Mouse (Mus musculus): Measurements from ENCODE around the gene Tmcc2. TPM values are rescaled to one million over a fixed set of nuclear protein-coding genes. Genes with fewer than 3 reads are reported as not detected.

Gene Tmcc2
- 10.7 and 13.2 TPM in 2 replicates for polyA plus RNA-seq (2015; fragmentation: Nextera tagmentation; extraction: Ambion mirVana)

GRCm38 (mm10) chr1:132390691-132391579, at the start of gene Tmcc2:
Gene Tmcc2, minus strand, starts transcription at chr1:132391281.
- under 1% methylated on average over 50 of the region's 50 CpGs for WGBS
- Histone ChIP-seq H3K36me3 (no peaks in the 10 kb centered on the region), H3K4me2 (peak within 1 kb of the TSS; percentile 98), H3K9ac (peak within 1 kb of the TSS; percentile 86), H3K4me3 (peak within 1 kb of the TSS; percentile 85), H3K9me3 (no peaks in the 10 kb centered on the region), H3K27me3 (no peaks in the 10 kb centered on the region), H3K27ac (peak within 1 kb of the TSS; percentile 66), H3K4me1 (peaks cover 46% of the 10 kb centered on the region)
- peak; percentile 16 for ATAC-seq (ENCODE audit: borderline replicate concordance, extremely low read depth, low FRiP score, low TSS enrichment)

GRCm38 (mm10) chr1:132437389-132437788, 46.3 kb upstream of the Tmcc2 start:
- peak overlapping the region; percentile 5; the same call in 1 of the 2 replicates for H3K27ac ChIP-seq
- H3K36me3 ChIP-seq, result peaks cover 15% of the 10 kb centered on the region
- WGBS, result 80% methylated on average over 5 of the region's 5 CpGs

GRCm38 (mm10) chr1:132436960-132437359, 45.9 kb upstream of the Tmcc2 start:
- WGBS, result 79% methylated on average over 1 of the region's 1 CpGs

More at GRCm38 (mm10) chr1:132437389-132437788, 46.3 kb upstream of the Tmcc2 start:
- Histone ChIP-seq H3K27me3 (no peaks in the 10 kb centered on the region), H3K4me2 (no peak overlapping the region), H3K9me3 (0 out of 2 replicates have a peak, but pooled peaks cover 3% of the 10 kb centered on the region), H3K9ac (no peak overlapping the region), H3K4me3 (no peak overlapping the region), H3K4me1 (no peaks in the 10 kb centered on the region)
- ATAC-seq (ENCODE audit: borderline replicate concordance, extremely low read depth, low FRiP score, low TSS enrichment), result no peak

GRCm38 (mm10) chr1:132436320-132436958, 45.4 kb upstream of the Tmcc2 start:
- Histone ChIP-seq H3K27me3 (no peaks in the 10 kb centered on the region), H3K9ac (no peak overlapping the region), H3K27ac (peak overlapping the region; percentile 0; the same call in 1 of the 2 replicates), H3K9me3 (0 out of 2 replicates have a peak, but pooled peaks cover 3% of the 10 kb centered on the region), H3K36me3 (peaks cover 15% of the 10 kb centered on the region), H3K4me1 (peaks cover 8% of the 10 kb centered on the region; the same call in 1 of the 2 replicates), H3K4me3 (no peak overlapping the region), H3K4me2 (no peak overlapping the region)
- ATAC-seq (ENCODE audit: borderline replicate concordance, extremely low read depth, low FRiP score, low TSS enrichment), result no peak
- WGBS, result 69% methylated on average over 4 of the region's 4 CpGs

More at GRCm38 (mm10) chr1:132436960-132437359, 45.9 kb upstream of the Tmcc2 start:
- Histone ChIP-seq H3K4me2 (no peak overlapping the region), H3K4me1 (peaks cover 3% of the 10 kb centered on the region; the same call in 1 of the 2 replicates), H3K9ac (no peak overlapping the region), H3K36me3 (peaks cover 15% of the 10 kb centered on the region), H3K27me3 (no peaks in the 10 kb centered on the region), H3K9me3 (0 out of 2 replicates have a peak, but pooled peaks cover 3% of the 10 kb centered on the region), H3K27ac (peak overlapping the region; percentile 5; the same call in 1 of the 2 replicates), H3K4me3 (no peak overlapping the region)
- no peak for ATAC-seq (ENCODE audit: borderline replicate concordance, extremely low read depth, low FRiP score, low TSS enrichment)

GRCm38 (mm10) chr1:132434032-132434431, 43.0 kb upstream of the Tmcc2 start:
- Histone ChIP-seq H3K27me3 (no peaks in the 10 kb centered on the region), H3K36me3 (0 out of 2 replicates have a peak, but pooled peaks cover 5% of the 10 kb centered on the region)
- no peak for ATAC-seq (ENCODE audit: borderline replicate concordance, extremely low read depth, low FRiP score, low TSS enrichment)

GRCm38 (mm10) chr1:132433349-132433748, 42.3 kb upstream of the Tmcc2 start:
- no peak overlapping the region for H3K4me2 ChIP-seq
- H3K9ac ChIP-seq, result no peak overlapping the region
- H3K4me1 ChIP-seq, result peaks cover 8% of the 10 kb centered on the region; the same call in 1 of the 2 replicates
- H3K27ac ChIP-seq, result no peak overlapping the region
- no peaks in the 10 kb centered on the region for H3K27me3 ChIP-seq
- H3K36me3 ChIP-seq, result 0 out of 2 replicates have a peak, but pooled peaks cover 5% of the 10 kb centered on the region
- 54% methylated on average over 5 of the region's 5 CpGs for WGBS
- H3K9me3 ChIP-seq, result no peaks in the 10 kb centered on the region
- no peak overlapping the region for H3K4me3 ChIP-seq
- ATAC-seq (ENCODE audit: borderline replicate concordance, extremely low read depth, low FRiP score, low TSS enrichment), result no peak

More at GRCm38 (mm10) chr1:132434032-132434431, 43.0 kb upstream of the Tmcc2 start:
- Histone ChIP-seq H3K27ac (no peak overlapping the region), H3K4me3 (no peak overlapping the region), H3K4me2 (no peak overlapping the region), H3K9ac (no peak overlapping the region), H3K9me3 (no peaks in the 10 kb centered on the region), H3K4me1 (peaks cover 8% of the 10 kb centered on the region; the same call in 1 of the 2 replicates)
- WGBS, result 92% methylated on average over 12 of the region's 12 CpGs

GRCm38 (mm10) chr1:132431716-132432115, 40.6 kb upstream of the Tmcc2 start:
- H3K4me2 ChIP-seq, result no peak overlapping the region
- H3K27me3 ChIP-seq, result no peaks in the 10 kb centered on the region
- H3K9ac ChIP-seq, result no peak overlapping the region
- no peak overlapping the region for H3K27ac ChIP-seq
- no peaks in the 10 kb centered on the region for H3K9me3 ChIP-seq
- H3K4me3 ChIP-seq, result no peak overlapping the region
- no peak for ATAC-seq (ENCODE audit: borderline replicate concordance, extremely low read depth, low FRiP score, low TSS enrichment)
- 0 out of 2 replicates have a peak, but pooled peaks cover 5% of the 10 kb centered on the region for H3K36me3 ChIP-seq
- 47% methylated on average over 9 of the region's 9 CpGs for WGBS
- peaks cover 8% of the 10 kb centered on the region; the same call in 1 of the 2 replicates for H3K4me1 ChIP-seq

GRCm38 (mm10) chr1:132430818-132431217, 39.7 kb upstream of the Tmcc2 start:
- 0 out of 2 replicates have a peak, but pooled peaks cover 5% of the 10 kb centered on the region for H3K36me3 ChIP-seq
- ATAC-seq (ENCODE audit: borderline replicate concordance, extremely low read depth, low FRiP score, low TSS enrichment), result no peak
- H3K27ac ChIP-seq, result no peak overlapping the region
- H3K4me2 ChIP-seq, result no peak overlapping the region
- WGBS, result 76% methylated on average over 3 of the region's 3 CpGs
- H3K9ac ChIP-seq, result no peak overlapping the region
- no peaks in the 10 kb centered on the region for H3K9me3 ChIP-seq
- H3K4me1 ChIP-seq, result peaks cover 8% of the 10 kb centered on the region; the same call in 1 of the 2 replicates
- no peak overlapping the region for H3K4me3 ChIP-seq
- no peaks in the 10 kb centered on the region for H3K27me3 ChIP-seq

- no peak overlapping the region for H3K27ac ChIP-seq
- H3K9ac ChIP-seq, result no peak overlapping the region
- no peaks in the 10 kb centered on the region for H3K27me3 ChIP-seq
- H3K9me3 ChIP-seq, result no peaks in the 10 kb centered on the region
- H3K4me1 ChIP-seq, result no peaks in the 10 kb centered on the region
- no peak overlapping the region for H3K4me3 ChIP-seq
- no peaks in the 10 kb centered on the region; the same call in 1 of the 2 replicates for H3K36me3 ChIP-seq
- ATAC-seq (ENCODE audit: borderline replicate concordance, extremely low read depth, low FRiP score, low TSS enrichment), result no peak
- H3K4me2 ChIP-seq, result no peak overlapping the region
These were observed 34.5 kb upstream of the Tmcc2 start for GRCm38 (mm10) chr1:132425600-132425999.

- ATAC-seq (ENCODE audit: borderline replicate concordance, extremely low read depth, low FRiP score, low TSS enrichment), result no peak
- Histone ChIP-seq H3K4me3 (no peak overlapping the region), H3K4me1 (peaks cover 13% of the 10 kb centered on the region), H3K27ac (no peak overlapping the region), H3K27me3 (no peaks in the 10 kb centered on the region), H3K9ac (no peak overlapping the region), H3K36me3 (no peaks in the 10 kb centered on the region; the same call in 1 of the 2 replicates), H3K9me3 (no peaks in the 10 kb centered on the region), H3K4me2 (no peak overlapping the region)
- 87% methylated on average over 5 of the region's 5 CpGs for WGBS
These were observed 32.0 kb upstream of the Tmcc2 start for GRCm38 (mm10) chr1:132422912-132423696.

- Histone ChIP-seq H3K27ac (no peak overlapping the region), H3K4me2 (no peak overlapping the region), H3K9ac (no peak overlapping the region), H3K4me3 (no peak overlapping the region), H3K36me3 (no peaks in the 10 kb centered on the region; the same call in 1 of the 2 replicates), H3K9me3 (no peaks in the 10 kb centered on the region), H3K27me3 (no peaks in the 10 kb centered on the region), H3K4me1 (peaks cover 19% of the 10 kb centered on the region)
- 86% methylated on average over 7 of the region's 7 CpGs for WGBS
- ATAC-seq (ENCODE audit: borderline replicate concordance, extremely low read depth, low FRiP score, low TSS enrichment), result no peak
These were observed 29.6 kb upstream of the Tmcc2 start for GRCm38 (mm10) chr1:132420662-132421061.

Measured in lung, embryonic 15.5 days (tissue).